Mouse (Mus musculus): Measurements from ENCODE around the gene Olfr575.

DNA sequence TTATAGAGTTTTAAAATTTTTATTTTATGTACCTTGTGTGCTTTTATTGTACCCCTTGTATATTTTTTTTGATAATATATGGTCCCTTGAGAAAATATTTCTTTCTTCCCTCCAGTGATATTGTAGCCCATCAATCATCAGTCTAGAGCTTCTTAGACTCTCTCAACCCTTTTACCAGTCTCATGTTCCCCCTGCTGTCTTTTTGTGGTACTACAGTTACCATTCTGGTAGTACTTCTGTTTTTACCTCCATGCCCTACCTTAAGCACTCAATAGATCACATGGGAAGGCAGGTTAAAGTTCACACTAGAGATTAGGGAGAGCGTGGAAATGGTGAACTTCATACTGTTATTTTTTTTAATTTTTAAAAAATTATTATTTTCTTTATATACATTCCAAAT lies 38.9 kb downstream of the Olfr575 start:
- TF ChIP-seq EP300 (IDR thresholded peaks at IDR 0.05; ENCODE audit: low read depth): no peak
- TF ChIP-seq CTCF (IDR thresholded peaks at IDR 0.05; ENCODE audit: low read depth): peak; percentile 84
